Mouse (Mus musculus): Measurements from ENCODE around the gene Strn3. TPM values are rescaled to one million over a fixed set of nuclear protein-coding genes. Genes with fewer than 3 reads are reported as not detected.
"Not testable (repeated sequence)": the region's sequence is repeated elsewhere in the genome, so short reads cannot be mapped to it uniquely, and the experiment has no call there.

Strn3 gene
- polyA plus RNA-seq, 1 experiment = 15.7 TPM

DNA sequence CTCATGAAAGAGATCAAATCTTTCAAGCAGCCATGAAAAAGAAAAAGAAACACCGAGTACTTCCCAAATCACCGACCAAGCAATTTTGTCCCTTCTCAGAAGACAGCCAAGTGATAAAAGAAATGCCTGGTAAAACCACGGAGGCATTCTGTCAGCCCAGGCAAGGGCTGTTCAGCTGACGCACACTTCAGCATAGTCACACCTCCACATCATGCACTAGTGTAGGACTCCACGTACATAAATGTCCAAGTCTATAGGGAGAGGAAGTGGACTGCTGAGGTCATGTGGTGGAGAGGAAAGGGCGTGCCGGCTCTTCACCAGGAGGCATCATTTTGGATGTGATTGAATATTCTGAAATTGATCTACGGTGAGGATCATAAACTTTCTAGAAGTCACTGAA lies 99.8 kb downstream of the Strn3 start:
- Histone ChIP-seq H3K4me1 (ENCODE audit: control insufficient read depth, insufficient read depth, low read length) (no peaks in the 10 kb centered on the region), H3K27me3 (replicated peaks; ENCODE audit: control insufficient read depth, insufficient read depth, low read length) (peaks cover 1% of the 10 kb centered on the region; the same call in 1 of the 2 replicates)

DNA sequence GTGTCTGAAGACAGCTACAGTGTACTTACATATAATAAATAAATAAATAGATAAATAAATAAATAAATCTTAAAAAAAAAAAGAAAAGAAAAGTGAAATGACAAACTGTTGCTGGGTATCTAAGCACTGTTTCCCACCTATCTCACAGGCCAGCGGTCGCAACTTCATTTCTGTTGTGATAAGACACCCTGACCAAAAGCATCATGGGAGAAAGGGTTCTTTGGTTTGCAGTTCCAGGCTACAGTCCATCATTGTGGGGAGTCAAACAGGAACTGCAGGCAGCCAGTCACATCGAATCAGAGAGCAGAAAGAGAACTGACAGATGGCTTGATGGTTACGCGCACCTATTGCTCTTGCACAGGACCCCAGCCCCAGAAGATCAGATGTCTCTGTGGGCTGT lies 102.4 kb downstream of the Strn3 start:
- H3K27ac ChIP-seq (ENCODE audit: insufficient read depth, low read depth, low read length) = no peak overlapping the region
- H3K4me1 ChIP-seq (ENCODE audit: control insufficient read depth, insufficient read depth, low read length) = no peaks in the 10 kb centered on the region
- no peak for DNase-seq
- H3K36me3 ChIP-seq (ENCODE audit: control insufficient read depth, insufficient read depth, low read length) = no peaks in the 10 kb centered on the region
- H3K27me3 ChIP-seq (replicated peaks; ENCODE audit: control insufficient read depth, insufficient read depth, low read length) = peaks cover 2% of the 10 kb centered on the region; the same call in 1 of the 2 replicates
- WGBS = 84% methylated on average over 5 of the region's 5 CpGs
- TF ChIP-seq CTCF (conservative IDR thresholded peaks at IDR 0.05; ENCODE audit: insufficient read depth, insufficient read length, low read depth, low read length) (no peak), POLR2A (IDR thresholded peaks at IDR 0.05; ENCODE audit: low read depth, low read length) (no peak)
- H3K4me3 ChIP-seq (ENCODE audit: insufficient read depth, low read depth, low read length) = no peak overlapping the region

More for the DNA sequence above, 99.8 kb downstream of the Strn3 start:
- no peak for TF ChIP-seq CTCF (conservative IDR thresholded peaks at IDR 0.05; ENCODE audit: insufficient read depth, insufficient read length, low read depth, low read length)
- no peak for TF ChIP-seq POLR2A (IDR thresholded peaks at IDR 0.05; ENCODE audit: low read depth, low read length)
- Histone ChIP-seq H3K27ac (ENCODE audit: insufficient read depth, low read depth, low read length) (no peak overlapping the region), H3K4me3 (ENCODE audit: insufficient read depth, low read depth, low read length) (no peak overlapping the region), H3K36me3 (ENCODE audit: control insufficient read depth, insufficient read depth, low read length) (no peaks in the 10 kb centered on the region)
- 61% methylated on average over 8 of the region's 8 CpGs for WGBS
- DNase-seq = no peak

DNA sequence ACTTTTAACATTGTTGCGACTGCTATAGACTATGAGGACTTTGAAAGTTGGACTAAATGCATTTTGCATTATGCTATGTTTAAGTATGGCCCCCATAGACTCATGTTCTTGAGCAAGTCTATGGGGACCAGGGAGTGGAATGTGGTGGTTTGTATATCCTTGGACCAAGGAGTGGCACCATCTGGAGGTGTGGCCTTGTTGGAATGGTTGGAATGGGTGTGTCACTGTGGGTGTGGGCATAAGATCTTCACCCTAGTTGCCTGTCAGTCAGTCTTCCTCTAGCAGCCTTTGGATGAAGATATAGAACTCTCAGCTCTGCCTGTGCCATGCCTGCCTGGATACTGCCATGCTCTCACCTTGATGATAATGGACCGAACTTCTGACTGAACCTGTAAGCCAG lies 113.9 kb downstream of the Strn3 start:
- not testable (repeated sequence) for H3K4me1 ChIP-seq (ENCODE audit: control insufficient read depth, insufficient read depth, low read length)

DNA sequence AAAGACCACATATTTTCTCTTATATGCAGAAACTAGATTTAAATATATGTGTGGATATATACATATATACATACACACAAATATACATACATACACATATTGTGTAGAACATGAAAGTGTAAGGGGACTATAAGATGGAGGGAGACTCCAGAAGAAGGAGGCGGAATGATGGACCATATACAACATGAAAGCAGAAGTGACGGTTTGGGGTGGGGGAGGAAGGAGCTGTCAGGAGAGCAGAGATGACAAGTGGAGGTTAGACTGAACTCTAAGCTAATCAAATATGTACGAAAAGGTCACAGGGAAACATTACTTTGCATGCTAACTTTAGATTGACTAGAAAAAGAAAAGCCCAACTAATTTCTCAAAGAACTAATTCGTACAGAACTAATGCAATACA lies 119.0 kb downstream of the Strn3 start:
- H3K36me3 ChIP-seq (ENCODE audit: control insufficient read depth, insufficient read depth, low read length) = no peaks in the 10 kb centered on the region
- TF ChIP-seq POLR2A (IDR thresholded peaks at IDR 0.05; ENCODE audit: low read depth, low read length) (no peak), CTCF (conservative IDR thresholded peaks at IDR 0.05; ENCODE audit: insufficient read depth, insufficient read length, low read depth, low read length) (no peak)
- 85% methylated on average over 4 of the region's 4 CpGs for WGBS

More for the DNA sequence above, 113.9 kb downstream of the Strn3 start:
- H3K27ac ChIP-seq (ENCODE audit: insufficient read depth, low read depth, low read length); H3K4me3 ChIP-seq (ENCODE audit: insufficient read depth, low read depth, low read length); DNase-seq; H3K27me3 ChIP-seq (replicated peaks; ENCODE audit: control insufficient read depth, insufficient read depth, low read length); H3K36me3 ChIP-seq (ENCODE audit: control insufficient read depth, insufficient read depth, low read length): not testable (repeated sequence)
- 80% methylated on average over 2 of the region's 2 CpGs for WGBS

DNA sequence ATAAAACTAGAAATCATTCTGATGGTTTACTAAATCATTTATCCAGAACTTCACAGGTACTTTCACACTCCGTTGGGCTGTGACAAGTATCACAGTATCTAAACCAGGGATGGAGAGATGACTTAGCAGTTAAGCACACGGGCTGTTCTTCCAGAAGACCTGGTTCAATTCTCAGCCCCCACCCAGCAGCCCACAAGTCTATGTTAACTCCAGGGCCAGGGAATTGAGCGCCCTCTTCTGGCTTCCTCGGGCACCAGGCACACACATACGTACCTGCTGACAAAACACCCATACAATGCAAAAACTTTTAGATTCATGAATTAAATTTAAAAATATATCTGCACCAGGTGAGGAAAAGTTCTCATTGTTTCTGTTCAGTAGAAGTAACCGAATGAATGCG lies 121.8 kb downstream of the Strn3 start:
- WGBS = 65% methylated on average over 7 of the region's 7 CpGs
- no peak overlapping the region for H3K27ac ChIP-seq (ENCODE audit: insufficient read depth, low read depth, low read length)
- H3K36me3 ChIP-seq (ENCODE audit: control insufficient read depth, insufficient read depth, low read length) = no peaks in the 10 kb centered on the region
- DNase-seq = no peak
- TF ChIP-seq POLR2A (IDR thresholded peaks at IDR 0.05; ENCODE audit: low read depth, low read length) (no peak), CTCF (conservative IDR thresholded peaks at IDR 0.05; ENCODE audit: insufficient read depth, insufficient read length, low read depth, low read length) (no peak)
- no peak overlapping the region for H3K4me3 ChIP-seq (ENCODE audit: insufficient read depth, low read depth, low read length)
- no peaks in the 10 kb centered on the region for H3K27me3 ChIP-seq (replicated peaks; ENCODE audit: control insufficient read depth, insufficient read depth, low read length)
- H3K4me1 ChIP-seq (ENCODE audit: control insufficient read depth, insufficient read depth, low read length) = no peaks in the 10 kb centered on the region

More for the DNA sequence above, 119.0 kb downstream of the Strn3 start:
- Histone ChIP-seq H3K4me1 (ENCODE audit: control insufficient read depth, insufficient read depth, low read length) (no peaks in the 10 kb centered on the region), H3K27me3 (replicated peaks; ENCODE audit: control insufficient read depth, insufficient read depth, low read length) (no peaks in the 10 kb centered on the region), H3K4me3 (ENCODE audit: insufficient read depth, low read depth, low read length) (no peak overlapping the region), H3K27ac (ENCODE audit: insufficient read depth, low read depth, low read length) (no peak overlapping the region)
- no peak for DNase-seq

DNA sequence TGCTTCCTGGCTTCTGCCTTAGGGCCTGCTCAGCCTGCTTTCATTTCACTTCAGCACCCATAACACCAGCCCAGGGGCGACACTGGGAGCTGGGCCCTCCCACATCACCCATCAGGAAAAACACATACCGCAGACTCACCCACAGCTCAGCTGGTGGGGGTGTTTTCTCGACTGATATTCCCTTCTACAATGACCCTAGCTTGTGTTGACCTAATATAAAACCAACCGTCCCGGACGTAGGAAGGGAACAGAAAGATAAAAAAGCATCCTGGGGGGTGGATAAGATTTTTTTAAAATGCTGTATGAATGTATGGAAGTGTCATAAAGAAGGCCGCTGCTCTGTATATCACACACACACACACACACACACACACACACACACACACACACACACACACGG lies 122.2 kb downstream of the Strn3 start:
- no peak overlapping the region for H3K27ac ChIP-seq (ENCODE audit: insufficient read depth, low read depth, low read length)
- no peaks in the 10 kb centered on the region for H3K4me1 ChIP-seq (ENCODE audit: control insufficient read depth, insufficient read depth, low read length)
- H3K27me3 ChIP-seq (replicated peaks; ENCODE audit: control insufficient read depth, insufficient read depth, low read length) = no peaks in the 10 kb centered on the region
- no peak overlapping the region for H3K4me3 ChIP-seq (ENCODE audit: insufficient read depth, low read depth, low read length)
- no peak for TF ChIP-seq CTCF (conservative IDR thresholded peaks at IDR 0.05; ENCODE audit: insufficient read depth, insufficient read length, low read depth, low read length)
- no peak for TF ChIP-seq POLR2A (IDR thresholded peaks at IDR 0.05; ENCODE audit: low read depth, low read length)
- WGBS = 83% methylated on average over 8 of the region's 8 CpGs
- no peak for DNase-seq
- H3K36me3 ChIP-seq (ENCODE audit: control insufficient read depth, insufficient read depth, low read length) = no peaks in the 10 kb centered on the region

DNA sequence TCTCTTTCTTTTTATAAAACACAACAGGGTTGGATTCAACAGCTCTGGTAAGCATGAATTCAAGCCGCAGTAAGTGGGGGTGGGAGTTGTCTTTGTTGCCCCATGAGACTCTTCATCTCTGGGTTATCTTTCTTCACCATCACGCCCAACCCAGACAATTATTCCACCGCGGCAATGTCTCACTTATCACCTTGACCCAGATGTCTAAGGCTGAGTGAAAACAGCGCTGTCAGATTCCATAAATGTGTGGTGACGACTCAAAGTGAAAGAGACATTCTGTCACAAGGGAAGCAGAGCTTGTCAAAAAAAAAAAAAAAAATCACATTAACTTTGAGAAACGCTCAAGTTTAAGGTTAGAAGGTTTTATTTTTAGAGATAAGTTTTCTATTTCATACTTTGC lies 124.5 kb downstream of the Strn3 start:
- TF ChIP-seq CTCF (conservative IDR thresholded peaks at IDR 0.05; ENCODE audit: insufficient read depth, insufficient read length, low read depth, low read length) (no peak), POLR2A (IDR thresholded peaks at IDR 0.05; ENCODE audit: low read depth, low read length) (no peak)
- Histone ChIP-seq H3K27ac (ENCODE audit: insufficient read depth, low read depth, low read length) (no peak overlapping the region), H3K4me1 (ENCODE audit: control insufficient read depth, insufficient read depth, low read length) (no peaks in the 10 kb centered on the region), H3K36me3 (ENCODE audit: control insufficient read depth, insufficient read depth, low read length) (no peaks in the 10 kb centered on the region), H3K27me3 (replicated peaks; ENCODE audit: control insufficient read depth, insufficient read depth, low read length) (no peaks in the 10 kb centered on the region), H3K4me3 (ENCODE audit: insufficient read depth, low read depth, low read length) (no peak overlapping the region)
- 89% methylated on average over 7 of the region's 7 CpGs for WGBS
- DNase-seq = no peak

DNA sequence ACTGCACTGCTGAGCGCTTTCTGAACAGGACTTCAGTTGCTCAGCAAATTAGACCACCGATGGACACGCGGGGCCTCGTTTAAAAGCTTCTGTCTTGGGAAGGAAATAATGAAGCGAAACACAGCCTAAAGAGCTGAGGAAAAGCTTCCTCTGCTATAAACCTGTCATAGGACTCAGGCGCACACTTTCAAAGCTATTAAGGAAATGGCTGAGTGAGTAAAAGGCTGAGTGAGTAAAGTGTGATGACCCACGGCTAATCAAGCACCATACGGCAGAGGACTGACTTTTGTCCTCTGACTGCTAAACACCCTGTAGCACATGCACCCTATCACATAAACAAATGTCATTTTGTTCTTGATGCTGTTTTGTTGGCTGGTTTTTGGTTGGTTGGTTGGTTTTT lies 130.3 kb downstream of the Strn3 start:
- DNase-seq = no peak

More for the DNA sequence above, 130.3 kb downstream of the Strn3 start:
- Histone ChIP-seq H3K36me3 (ENCODE audit: control insufficient read depth, insufficient read depth, low read length) (no peaks in the 10 kb centered on the region), H3K27ac (ENCODE audit: insufficient read depth, low read depth, low read length) (no peak overlapping the region), H3K4me3 (ENCODE audit: insufficient read depth, low read depth, low read length) (no peak overlapping the region), H3K4me1 (ENCODE audit: control insufficient read depth, insufficient read depth, low read length) (no peaks in the 10 kb centered on the region), H3K27me3 (replicated peaks; ENCODE audit: control insufficient read depth, insufficient read depth, low read length) (no peaks in the 10 kb centered on the region)
- no peak for TF ChIP-seq CTCF (conservative IDR thresholded peaks at IDR 0.05; ENCODE audit: insufficient read depth, insufficient read length, low read depth, low read length)
- no peak for TF ChIP-seq POLR2A (IDR thresholded peaks at IDR 0.05; ENCODE audit: low read depth, low read length)
- 8% methylated on average over 9 of the region's 9 CpGs for WGBS

Other genes with a start within 250 kb of the Strn3 start
- gene Coch, start 98.6 kb downstream of the Strn3 start, polyA plus RNA-seq (2012; rRNA removed) = 2.9 and 3.2 TPM in 2 replicates
- 11.7 and 12.1 TPM in 2 replicates for gene Ap4s1, start 864 bp downstream of the Strn3 start, polyA plus RNA-seq (2012; rRNA removed)
- 18.2 and 20.6 TPM in 2 replicates for gene Hectd1, start 137.6 kb upstream of the Strn3 start, polyA plus RNA-seq (2012; rRNA removed)

All from kidney, adult 2 months (tissue).